ENCODE assay signal across 8 mouse cellular contexts in the genomic region with DNA sequence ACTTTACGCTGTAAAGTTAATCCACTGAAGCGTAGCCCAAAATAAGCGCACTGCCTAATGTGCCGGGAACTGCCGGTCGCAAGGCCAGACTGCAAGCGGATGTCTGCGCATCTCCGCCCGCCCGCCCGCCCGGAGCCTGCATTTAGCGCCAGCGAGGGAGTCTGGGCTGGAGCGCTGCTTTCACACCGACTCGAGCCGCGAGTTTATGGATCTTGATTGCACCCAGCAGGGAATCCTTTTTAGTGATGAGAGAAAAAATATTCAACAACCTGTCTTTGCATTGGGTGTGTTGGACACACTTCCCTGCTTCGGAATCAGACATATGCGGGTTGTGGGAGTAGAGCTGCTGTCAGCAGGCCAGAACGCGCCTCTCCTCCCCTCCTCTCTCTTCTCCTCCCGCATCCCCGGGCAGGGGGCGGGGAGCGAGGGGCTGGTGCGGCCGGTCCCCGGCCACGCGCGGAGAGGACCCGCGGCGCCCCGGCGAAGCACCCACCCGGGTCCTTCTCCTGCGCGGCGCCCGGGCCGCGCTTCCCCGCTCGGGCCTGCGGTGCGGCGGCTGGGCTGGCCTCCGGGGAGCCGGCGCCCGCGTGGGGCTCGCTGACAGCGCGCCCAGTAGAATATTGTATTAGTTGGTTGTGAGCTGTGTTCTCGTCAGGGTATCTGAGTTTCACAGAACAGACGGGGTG. TPM values are rescaled to one million over a fixed set of nuclear protein-coding genes. Genes with fewer than 3 reads are reported as not detected.
DNase-seq lines count a peak whose midpoint lies in the region; ATAC-seq and TF ChIP-seq lines count a peak whose summit lies in the region.

No protein-coding gene starts in this region.

- H3K36me3 ChIP-seq in kidney, postnatal 0 days (ENCODE audit: insufficient read depth, low read length) = no peaks in the 10 kb centered on the region
- H3K36me3 ChIP-seq in heart, postnatal 0 days (replicated peaks; ENCODE audit: control insufficient read depth, insufficient read depth, low read length) = no peaks in the 10 kb centered on the region
- no peaks in the 10 kb centered on the region for H3K36me3 ChIP-seq in neural tube, embryonic 14.5 days (ENCODE audit: control insufficient read depth, insufficient read depth, low read length)

- TF ChIP-seq CTCF in kidney, postnatal 0 days (IDR thresholded peaks at IDR 0.05; ENCODE audit: low read depth) = no peak
- TF ChIP-seq CTCF in heart, postnatal 0 days (IDR thresholded peaks at IDR 0.05; ENCODE audit: low read depth) = no peak

- 0 out of 2 replicates have a peak, but pooled peaks have one; percentile 19 for ATAC-seq in kidney, postnatal 0 days (replicated peaks; ENCODE audit: low FRiP score, low read depth)
- no peak for ATAC-seq in heart, postnatal 0 days (ENCODE audit: insufficient read depth, low read depth)
- peak; percentile 47; the same call in 1 of the 2 replicates for ATAC-seq in neural tube, embryonic 14.5 days (ENCODE audit: low read depth)

- peak overlapping the region; percentile 46; the same call in 1 of the 2 replicates for H3K9ac ChIP-seq in kidney, postnatal 0 days (ENCODE audit: low read depth, low read length)
- peak overlapping the region; percentile 41; the same call in 1 of the 2 replicates for H3K9ac ChIP-seq in heart, postnatal 0 days (replicated peaks; ENCODE audit: low read depth, low read length)
- H3K9ac ChIP-seq in neural tube, embryonic 14.5 days (replicated peaks; ENCODE audit: low read depth, low read length) = peak overlapping the region; percentile 55

- peak; percentile 32 for DNase-seq in kidney, postnatal 0 days (ENCODE audit: low spot score)
- no peak for DNase-seq in kidney, postnatal 25 days
- peak; percentile 62 for DNase-seq in embryo, embryonic 9.5 days (ENCODE audit: extremely low spot score)
- DNase-seq in heart, postnatal 0 days (ENCODE audit: low spot score) = no peak
- peak; percentile 69 to 83 for DNase-seq in left cerebral cortex, postnatal 14 days (ENCODE audit: low spot score in 2 of 2)
- DNase-seq in MN1 (ENCODE audit: low spot score) = no peak
- no peak for DNase-seq in spleen, adult 12 weeks (ENCODE audit: low spot score)

- no peak for TF ChIP-seq EP300 in heart, postnatal 0 days (IDR thresholded peaks at IDR 0.05; ENCODE audit: low read depth)

- peaks cover 31% of the 10 kb centered on the region for H3K27me3 ChIP-seq in kidney, postnatal 0 days (ENCODE audit: insufficient read depth, low read length)
- peaks cover 31% of the 10 kb centered on the region for H3K27me3 ChIP-seq in heart, postnatal 0 days (ENCODE audit: control insufficient read depth, insufficient read depth, low read length)
- peaks cover 18% of the 10 kb centered on the region for H3K27me3 ChIP-seq in neural tube, embryonic 14.5 days (ENCODE audit: control insufficient read depth, insufficient read depth, low read length)

- H3K4me2 ChIP-seq in kidney, postnatal 0 days (ENCODE audit: low read length) = peak overlapping the region; percentile 76
- H3K4me2 ChIP-seq in heart, postnatal 0 days (ENCODE audit: low read depth, low read length) = peak overlapping the region; percentile 76
- peak overlapping the region; percentile 82 for H3K4me2 ChIP-seq in neural tube, embryonic 14.5 days (ENCODE audit: low read depth, low read length)

- H3K4me1 ChIP-seq in kidney, postnatal 0 days (replicated peaks; ENCODE audit: insufficient read depth, low read length) = 0 out of 2 replicates have a peak, but pooled peaks cover 11% of the 10 kb centered on the region
- peaks cover 23% of the 10 kb centered on the region; the same call in 1 of the 2 replicates for H3K4me1 ChIP-seq in heart, postnatal 0 days (ENCODE audit: control insufficient read depth, insufficient read depth)
- peaks cover 16% of the 10 kb centered on the region; the same call in 1 of the 2 replicates for H3K4me1 ChIP-seq in neural tube, embryonic 14.5 days (ENCODE audit: control insufficient read depth, insufficient read depth, low read length)

- WGBS in kidney, postnatal 0 days = under 1% methylated on average over 61 of the region's 61 CpGs
- 2% methylated on average over 58 of the region's 61 CpGs for WGBS in heart, postnatal 0 days
- WGBS in neural tube, embryonic 14.5 days = under 1% methylated on average over 60 of the region's 61 CpGs

- peak overlapping the region; percentile 31 for H3K4me3 ChIP-seq in kidney, postnatal 0 days (replicated peaks; ENCODE audit: low read depth, low read length)
- H3K4me3 ChIP-seq in heart, postnatal 0 days (ENCODE audit: low read depth, low read length) = peak overlapping the region; percentile 46
- peak overlapping the region; percentile 38 for H3K4me3 ChIP-seq in neural tube, embryonic 14.5 days (ENCODE audit: low read depth, low read length)

- intact Hi-C loops in left cerebral cortex, postnatal 14 days (cut with DNase I) = loop anchor here (1.0 to 5.0 kb wide), 3 partner anchors 20 to 369 kb away; no protein-coding TSS in a partner anchor

- no peak overlapping the region for H3K27ac ChIP-seq in kidney, postnatal 0 days
- no peak overlapping the region for H3K27ac ChIP-seq in heart, postnatal 0 days (ENCODE audit: low read depth)
- H3K27ac ChIP-seq in neural tube, embryonic 14.5 days (ENCODE audit: low read depth, low read length) = no peak overlapping the region

- no peaks in the 10 kb centered on the region for H3K9me3 ChIP-seq in kidney, postnatal 0 days (replicated peaks; ENCODE audit: low read length)
- no peaks in the 10 kb centered on the region for H3K9me3 ChIP-seq in heart, postnatal 0 days (replicated peaks; ENCODE audit: control insufficient read depth, low read length)
- no peaks in the 10 kb centered on the region for H3K9me3 ChIP-seq in neural tube, embryonic 14.5 days (ENCODE audit: control insufficient read depth, low read length)

RNA-seq across cellular contexts. Expression of a gene that starts 35.2 kb away (rescaled TPM):
- polyA plus RNA-seq in kidney, postnatal 0 days (2015; fragmentation: Nextera tagmentation; extraction: Ambion mirVana) = not detected in 2 replicates
- not detected in 2 replicates for total RNA-seq in heart, postnatal 0 days (2014; rRNA removed; ENCODE audit: low replicate concordance)
- not detected in 2 replicates for polyA plus RNA-seq in heart, postnatal 0 days (2015; fragmentation: Nextera tagmentation; extraction: Ambion mirVana)
- under 1 TPM; 0.40 to 0.55 TPM for total RNA-seq in left cerebral cortex, postnatal 14 days (2021)
- polyA plus RNA-seq in neural tube, embryonic 14.5 days (2014; fragmentation: Nextera tagmentation; extraction: Ambion mirVana) = 0.32 TPM in 1 of 2 replicates, not detected in the other

Comparison
In these comparisons a context has a peak if more than half of its experiments do, and no peak if none do; other contexts are left out.
1. DNase-seq: peak in kidney, postnatal 0 days (single experiment), embryo, embryonic 9.5 days (single experiment) and left cerebral cortex, postnatal 14 days (2 of 2); none in kidney, postnatal 25 days (0 of 2), heart, postnatal 0 days (single experiment), MN1 (single experiment) and spleen, adult 12 weeks (single experiment).
2. Peak in every context shown above with its lines, with median percentiles within 50 percentile points of each other: H3K4me2 ChIP-seq, H3K4me3 ChIP-seq and H3K9ac ChIP-seq.